In genomic region chr4:119216667-119217066, GRCm38 (mm10) we compare ENCODE assay signal across 21 mouse cellular contexts. TPM values are rescaled to one million over a fixed set of nuclear protein-coding genes. Genes with fewer than 3 reads are reported as not detected.
DNase-seq lines count a peak whose midpoint lies in the region; ATAC-seq and TF ChIP-seq lines count a peak whose summit lies in the region.
"Had no signal": no experiment of that assay in that cellular context is flagged by ENCODE, and none has a peak within 500 bp of the region (broad histone marks: within the 10 kb centered on the region; RNA-seq: fewer than 3 reads in every experiment).

No protein-coding gene starts in this region.

- intact Hi-C loops in heart, postnatal 14 days (cut with DNase I), result no loop called here
- intact Hi-C loops in left cerebral cortex, adult 2 months (cut with DNase I), result no loop called here

- H3K27me3 ChIP-seq in heart, embryonic 14.5 days (ENCODE audit: control insufficient read depth, insufficient read depth, low read length), result no peaks in the 10 kb centered on the region
- H3K27me3 ChIP-seq in kidney, embryonic 16.5 days (ENCODE audit: insufficient read depth, low read length), result no peaks in the 10 kb centered on the region
- no peaks in the 10 kb centered on the region for H3K27me3 ChIP-seq in testis, adult 2 months (ENCODE audit: control insufficient read depth, insufficient read depth, low read length)
- no peaks in the 10 kb centered on the region for H3K27me3 ChIP-seq in stomach, postnatal 0 days (ENCODE audit: control insufficient read depth, insufficient read depth, low read length)
- H3K27me3 ChIP-seq: embryonic facial prominence, embryonic 13.5 days; kidney, embryonic 15.5 days had no signal

- no peak overlapping the region for H3K27ac ChIP-seq in heart, embryonic 14.5 days (replicated peaks in 1 of 2; ENCODE audit: control insufficient read depth in 1 of 2, insufficient read depth in 1 of 2, low read depth in 2 of 2, low read length in 2 of 2)
- H3K27ac ChIP-seq in kidney, embryonic 16.5 days (ENCODE audit: low read length), result no peak overlapping the region
- no peak overlapping the region for H3K27ac ChIP-seq in testis, adult 2 months (ENCODE audit: control insufficient read depth, insufficient read depth, low read depth, low read length)
- no peak overlapping the region for H3K27ac ChIP-seq in stomach, postnatal 0 days (replicated peaks)
- no peak overlapping the region for H3K27ac ChIP-seq in left cerebral cortex, adult 2 months
- H3K27ac ChIP-seq: embryonic facial prominence, embryonic 13.5 days; kidney, embryonic 15.5 days had no signal

- ATAC-seq in heart, embryonic 14.5 days (ENCODE audit: insufficient number of reproducible peaks, insufficient read depth, low FRiP score, low read depth), result peak; percentile 68; the same call in 1 of the 2 replicates
- no peak; the same call in 1 of the 2 replicates for ATAC-seq in kidney, embryonic 16.5 days (ENCODE audit: low FRiP score, low TSS enrichment)
- peak; percentile 35; the same call in 1 of the 2 replicates for ATAC-seq in stomach, postnatal 0 days (ENCODE audit: low FRiP score, low TSS enrichment)

- no peak for DNase-seq in heart, postnatal 14 days
- peak; percentile 11 for DNase-seq in kidney, postnatal 14 days
- no peak for DNase-seq in testis, postnatal 10 days (ENCODE audit: low spot score)
- DNase-seq in stomach, postnatal 0 days (ENCODE audit: low spot score), result no peak
- DNase-seq in left cerebral cortex, adult 2 months (ENCODE audit: extremely low spot score in 1 of 2, low spot score in 2 of 2), result no peak
- DNase-seq: adrenal gland, postnatal 36 days; cerebellum, adult 8-10 months; heart, adult 11 months; midbrain, embryonic 14.5 days; right cerebral cortex, postnatal 14 days; thymus, postnatal 4 days had no signal

- TF ChIP-seq POLR2A in testis, adult 2 months (IDR thresholded peaks at IDR 0.05; ENCODE audit: control insufficient read depth, low read depth, low read length), result no peak

- H3K4me1 ChIP-seq in heart, embryonic 14.5 days (ENCODE audit: control insufficient read depth in 2 of 2, insufficient read depth in 2 of 2, low read length in 2 of 2), result peaks cover 15 to 18% of the 10 kb centered on the region in 2 experiments; a peak in 3 of 4 replicates
- H3K4me1 ChIP-seq in kidney, embryonic 16.5 days (ENCODE audit: insufficient read depth, low read length), result peaks cover 15% of the 10 kb centered on the region
- H3K4me1 ChIP-seq in testis, adult 2 months (ENCODE audit: control insufficient read depth, insufficient read depth, low read length), result peaks cover 3% of the 10 kb centered on the region; the same call in 1 of the 2 replicates
- no peaks in the 10 kb centered on the region for H3K4me1 ChIP-seq in stomach, postnatal 0 days (replicated peaks; ENCODE audit: control insufficient read depth, insufficient read depth)

- 67% methylated on average over 8 of the region's 8 CpGs for WGBS in heart, embryonic 14.5 days
- 53% methylated on average over 8 of the region's 8 CpGs for WGBS in kidney, embryonic 16.5 days
- 57% methylated on average over 8 of the region's 8 CpGs for WGBS in stomach, postnatal 0 days

- H3K4me2 ChIP-seq in heart, embryonic 14.5 days (ENCODE audit: low read length), result no peak overlapping the region
- no peak overlapping the region for H3K4me2 ChIP-seq in kidney, embryonic 16.5 days (replicated peaks; ENCODE audit: low read depth, low read length)
- H3K4me2 ChIP-seq in stomach, postnatal 0 days (replicated peaks; ENCODE audit: low read depth), result no peak overlapping the region
- H3K4me2 ChIP-seq: embryonic facial prominence, embryonic 13.5 days; kidney, embryonic 15.5 days had no signal

- no peaks in the 10 kb centered on the region for H3K36me3 ChIP-seq in heart, embryonic 14.5 days (ENCODE audit: control insufficient read depth, insufficient read depth, low read length)
- no peaks in the 10 kb centered on the region for H3K36me3 ChIP-seq in kidney, embryonic 16.5 days (ENCODE audit: insufficient read depth, low read length)
- no peaks in the 10 kb centered on the region; the same call in 1 of the 2 replicates for H3K36me3 ChIP-seq in testis, adult 2 months (ENCODE audit: control insufficient read depth, insufficient read depth, low read length)
- H3K36me3 ChIP-seq in stomach, postnatal 0 days (ENCODE audit: control insufficient read depth, insufficient read depth, low read length), result no peaks in the 10 kb centered on the region
- H3K36me3 ChIP-seq: embryonic facial prominence, embryonic 13.5 days; kidney, embryonic 15.5 days had no signal

- no peak for TF ChIP-seq CTCF in testis, adult 2 months (IDR thresholded peaks at IDR 0.05; ENCODE audit: control insufficient read depth, insufficient read depth, insufficient replicate concordance, low read depth, low read length)
- TF ChIP-seq CTCF in stomach, postnatal 0 days (IDR thresholded peaks at IDR 0.05; ENCODE audit: low read depth), result no peak
- no peak for TF ChIP-seq CTCF in left cerebral cortex, adult 2 months (IDR thresholded peaks at IDR 0.05)

- H3K9ac ChIP-seq in heart, embryonic 14.5 days (ENCODE audit: low read length), result no peak overlapping the region
- H3K9ac ChIP-seq in kidney, embryonic 16.5 days (replicated peaks; ENCODE audit: low read length), result no peak overlapping the region
- H3K9ac ChIP-seq in stomach, postnatal 0 days (ENCODE audit: low read length), result no peak overlapping the region
- H3K9ac ChIP-seq: embryonic facial prominence, embryonic 13.5 days; kidney, embryonic 15.5 days had no signal

- no peak overlapping the region for H3K4me3 ChIP-seq in heart, embryonic 14.5 days (ENCODE audit: control insufficient read depth in 1 of 2, insufficient read depth in 1 of 2, low read depth in 1 of 2, low read length in 2 of 2)
- no peak overlapping the region for H3K4me3 ChIP-seq in kidney, embryonic 16.5 days (ENCODE audit: low read length)
- peak overlapping the region; percentile 79 for H3K4me3 ChIP-seq in testis, adult 2 months (ENCODE audit: control insufficient read depth, low read depth, low read length)
- no peak overlapping the region for H3K4me3 ChIP-seq in stomach, postnatal 0 days (ENCODE audit: low read depth, low read length)
- no peak overlapping the region for H3K4me3 ChIP-seq in left cerebral cortex, adult 2 months
- H3K4me3 ChIP-seq: embryonic facial prominence, embryonic 13.5 days; kidney, embryonic 15.5 days had no signal

- H3K9me3 ChIP-seq in heart, embryonic 14.5 days (ENCODE audit: control insufficient read depth, low read length), result no peaks in the 10 kb centered on the region
- H3K9me3 ChIP-seq in kidney, embryonic 16.5 days (ENCODE audit: low read length), result no peaks in the 10 kb centered on the region
- no peaks in the 10 kb centered on the region for H3K9me3 ChIP-seq in stomach, postnatal 0 days (ENCODE audit: control insufficient read depth, low read length)
- H3K9me3 ChIP-seq: embryonic facial prominence, embryonic 13.5 days; kidney, embryonic 15.5 days had no signal

- no peak for TF ChIP-seq EP300 in stomach, postnatal 0 days (optimal IDR thresholded peaks at IDR 0.05)

RNA-seq across cellular contexts. Expression of gene Tmem269, which starts 1.4 kb away (rescaled TPM):
- polyA plus RNA-seq in heart, embryonic 14.5 days (2014; fragmentation: Nextera tagmentation; extraction: Ambion mirVana), result 0.19 TPM in 1 of 2 replicates, not detected in the other
- not detected for total RNA-seq in heart, postnatal 14 days (2021)
- not detected in 2 replicates for polyA plus RNA-seq in kidney, embryonic 16.5 days (2015; fragmentation: Nextera tagmentation; extraction: Ambion mirVana)
- 114 and 136 TPM in 2 replicates for polyA plus RNA-seq in testis, adult 2 months (2012; rRNA removed)
- polyA plus RNA-seq in stomach, postnatal 0 days (2015; fragmentation: Nextera tagmentation; extraction: Ambion mirVana), result 0.07 and 0.10 TPM in 2 replicates
- total RNA-seq in left cerebral cortex, adult 2 months (2021), result under 1 TPM; 0.44 to 0.57 TPM
- total RNA-seq: adrenal gland, postnatal 36 days; layer of hippocampus, postnatal 10 days; megakaryocyte, adult 5-6 weeks had no signal
- polyA plus RNA-seq: embryonic facial prominence, embryonic 13.5 days; intestine, embryonic 14.5 days; kidney, embryonic 15.5 days; liver, embryonic 16.5 days had no signal

RNA-seq across cellular contexts. Expression of gene AU022252, which starts 15.8 kb away (rescaled TPM):
- 24.8 and 25.1 TPM in 2 replicates for polyA plus RNA-seq in heart, embryonic 14.5 days (2014; fragmentation: Nextera tagmentation; extraction: Ambion mirVana)
- 10 to 100 TPM; 21.1 to 23.4 TPM for total RNA-seq in heart, postnatal 14 days (2021)
- 31.1 and 33.7 TPM in 2 replicates for polyA plus RNA-seq in kidney, embryonic 16.5 days (2015; fragmentation: Nextera tagmentation; extraction: Ambion mirVana)
- 14.1 and 18.6 TPM in 2 replicates for polyA plus RNA-seq in testis, adult 2 months (2012; rRNA removed)
- 15.6 and 16.9 TPM in 2 replicates for polyA plus RNA-seq in stomach, postnatal 0 days (2015; fragmentation: Nextera tagmentation; extraction: Ambion mirVana)
- 10 to 100 TPM; 28.5 to 30.4 TPM for total RNA-seq in left cerebral cortex, adult 2 months (2021)

RNA-seq across cellular contexts. Expression of gene P3h1, which starts 16.0 kb away (rescaled TPM):
- 40.9 and 42.0 TPM in 2 replicates for polyA plus RNA-seq in heart, embryonic 14.5 days (2014; fragmentation: Nextera tagmentation; extraction: Ambion mirVana)
- total RNA-seq in heart, postnatal 14 days (2021), result 10 to 100 TPM; 18.1 to 19.5 TPM
- polyA plus RNA-seq in kidney, embryonic 16.5 days (2015; fragmentation: Nextera tagmentation; extraction: Ambion mirVana), result 35.8 and 36.0 TPM in 2 replicates
- polyA plus RNA-seq in testis, adult 2 months (2012; rRNA removed), result 10.4 and 11.9 TPM in 2 replicates
- polyA plus RNA-seq in stomach, postnatal 0 days (2015; fragmentation: Nextera tagmentation; extraction: Ambion mirVana), result 17.0 and 19.7 TPM in 2 replicates
- 1 to 10 TPM; 8.0 to 8.9 TPM for total RNA-seq in left cerebral cortex, adult 2 months (2021)

RNA-seq across cellular contexts. Expression of gene Svbp, which starts 21.6 kb away (rescaled TPM):
- polyA plus RNA-seq in heart, embryonic 14.5 days (2014; fragmentation: Nextera tagmentation; extraction: Ambion mirVana), result 140 and 141 TPM in 2 replicates
- 10 to 100 TPM; 22.1 to 24.5 TPM for total RNA-seq in heart, postnatal 14 days (2021)
- polyA plus RNA-seq in kidney, embryonic 16.5 days (2015; fragmentation: Nextera tagmentation; extraction: Ambion mirVana), result 121 and 125 TPM in 2 replicates
- 186 and 207 TPM in 2 replicates for polyA plus RNA-seq in testis, adult 2 months (2012; rRNA removed)
- polyA plus RNA-seq in stomach, postnatal 0 days (2015; fragmentation: Nextera tagmentation; extraction: Ambion mirVana), result 99.7 and 100 TPM in 2 replicates
- 10 to 100 TPM; 15.1 to 17.2 TPM for total RNA-seq in left cerebral cortex, adult 2 months (2021)

RNA-seq across cellular contexts. Expression of gene Ermap, which starts 26.9 kb away (rescaled TPM):
- polyA plus RNA-seq in heart, embryonic 14.5 days (2014; fragmentation: Nextera tagmentation; extraction: Ambion mirVana), result 0.88 and 1.2 TPM in 2 replicates
- total RNA-seq in heart, postnatal 14 days (2021), result under 1 TPM; 0.05 to 0.24 TPM
- polyA plus RNA-seq in kidney, embryonic 16.5 days (2015; fragmentation: Nextera tagmentation; extraction: Ambion mirVana), result 1.4 and 1.8 TPM in 2 replicates
- 0.17 and 0.18 TPM in 2 replicates for polyA plus RNA-seq in testis, adult 2 months (2012; rRNA removed)
- polyA plus RNA-seq in stomach, postnatal 0 days (2015; fragmentation: Nextera tagmentation; extraction: Ambion mirVana), result 0.40 and 0.42 TPM in 2 replicates
- under 1 TPM; 0.40 to 0.54 TPM for total RNA-seq in left cerebral cortex, adult 2 months (2021)
- total RNA-seq: gastrocnemius, adult 8-10 months had no signal

Comparison
In these comparisons a context has a peak if more than half of its experiments do, and no peak if none do; other contexts are left out.
1. RNA of gene Tmem269, which starts 1.4 kb away (polyA plus RNA-seq): 114 to 136 TPM in testis, adult 2 months; 0.19 TPM in heart, embryonic 14.5 days, 0.07 to 0.10 TPM in stomach, postnatal 0 days and not detected in kidney, embryonic 16.5 days; every median in the first group is over 10 times any median in the second.